Mouse (Mus musculus): Measurements from ENCODE around the gene Kcna7. TPM values are rescaled to one million over a fixed set of nuclear protein-coding genes. Genes with fewer than 3 reads are reported as not detected.

Kcna7 gene
- polyA plus RNA-seq, 1 experiment from 2014 or later, result 0.05 TPM

GRCm38 (mm10) chr7:45413864-45414739 is 8.6 kb downstream of the Kcna7 start:
- Histone ChIP-seq H3K27me3 (replicated peaks) (peaks cover 100% of the 10 kb centered on the region), H3K9me3 (replicated peaks) (no peaks in the 10 kb centered on the region), H3K4me1 (peaks cover 28% of the 10 kb centered on the region), H3K9ac (peak overlapping the region; percentile 53), H3K4me2 (peak overlapping the region; percentile 75), H3K27ac (peak overlapping the region; percentile 58), H3K4me3 (peak overlapping the region; percentile 55), H3K36me3 (no peaks in the 10 kb centered on the region)
- WGBS (ENCODE audit: insufficient replicate concordance), result 3% methylated on average over 27 of the region's 27 CpGs
- ATAC-seq, result no peak

DNA sequence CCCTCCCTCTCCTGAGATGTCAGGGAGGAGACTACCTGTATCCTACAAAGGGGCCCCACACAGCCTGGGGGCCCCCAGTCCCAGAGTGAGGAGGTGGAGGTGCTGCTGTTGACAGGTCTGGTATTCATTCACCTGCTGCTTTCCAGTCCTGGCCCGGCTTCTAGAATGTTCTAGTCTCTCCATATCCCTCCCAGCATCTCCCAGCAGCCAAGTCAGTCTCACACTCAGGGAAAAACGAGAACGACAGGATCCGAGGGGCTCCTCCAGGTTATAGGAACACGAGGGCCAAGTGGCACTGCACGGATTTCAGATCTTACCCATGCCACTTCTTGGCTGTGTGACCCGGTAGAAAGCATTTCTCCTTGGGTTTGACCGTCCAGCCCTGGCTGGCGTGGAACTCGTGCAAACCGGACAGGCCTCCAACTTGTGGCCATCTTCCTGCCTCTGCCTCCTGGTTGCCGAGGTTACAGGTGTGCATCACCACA is 9.3 kb downstream of the Kcna7 start:
- H3K4me3 ChIP-seq, result no peak overlapping the region
- no peak for ATAC-seq
- H3K9ac ChIP-seq, result no peak overlapping the region
- H3K27me3 ChIP-seq (replicated peaks), result peaks cover 100% of the 10 kb centered on the region
- WGBS (ENCODE audit: insufficient replicate concordance), result 29% methylated on average over 12 of the region's 12 CpGs
- H3K9me3 ChIP-seq (replicated peaks), result no peaks in the 10 kb centered on the region
- H3K4me2 ChIP-seq, result no peak overlapping the region
- no peaks in the 10 kb centered on the region for H3K36me3 ChIP-seq
- peaks cover 28% of the 10 kb centered on the region for H3K4me1 ChIP-seq
- no peak overlapping the region for H3K27ac ChIP-seq

DNA sequence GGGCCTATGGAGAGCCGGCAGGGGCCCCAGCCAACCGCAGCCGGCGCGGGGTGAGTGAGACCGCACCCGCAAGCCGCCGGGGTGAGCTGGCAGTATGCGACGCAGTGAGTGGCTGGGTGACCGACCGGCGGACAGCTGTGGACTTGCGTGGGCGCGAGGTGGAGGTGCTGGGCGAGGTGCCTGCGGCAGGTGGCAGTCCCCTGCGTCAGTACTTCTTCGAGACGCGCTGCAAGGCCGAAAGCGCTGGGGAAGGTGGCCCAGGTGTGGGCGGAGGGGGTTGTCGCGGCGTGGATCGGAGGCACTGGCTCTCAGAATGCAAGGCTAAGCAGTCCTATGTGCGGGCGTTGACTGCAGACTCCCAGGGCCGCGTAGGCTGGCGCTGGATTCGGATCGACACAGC is 10.2 kb downstream of the Kcna7 start:
- ATAC-seq, result no peak
- 0 out of 2 replicates have a peak overlapping the region, but pooled peaks have one; percentile 36 for H3K9ac ChIP-seq
- H3K9me3 ChIP-seq (replicated peaks), result no peaks in the 10 kb centered on the region
- H3K4me1 ChIP-seq, result peaks cover 30% of the 10 kb centered on the region
- 11% methylated on average over 37 of the region's 37 CpGs for WGBS (ENCODE audit: insufficient replicate concordance)
- peak overlapping the region; percentile 12; the same call in 1 of the 2 replicates for H3K4me3 ChIP-seq
- H3K4me2 ChIP-seq, result peak overlapping the region; percentile 34; the same call in 1 of the 2 replicates
- peaks cover 100% of the 10 kb centered on the region for H3K27me3 ChIP-seq (replicated peaks)
- H3K36me3 ChIP-seq, result peaks cover under 1% of the 10 kb centered on the region; the same call in 1 of the 2 replicates
- no peak overlapping the region for H3K27ac ChIP-seq

GRCm38 (mm10) chr7:45417962-45418492 is 12.6 kb downstream of the Kcna7 start:
- Histone ChIP-seq H3K27ac (no peak overlapping the region), H3K4me1 (peaks cover 30% of the 10 kb centered on the region)
- ATAC-seq, result no peak

GRCm38 (mm10) chr7:45419859-45420614 is 14.6 kb downstream of the Kcna7 start:
- no peak overlapping the region for H3K4me3 ChIP-seq
- H3K27ac ChIP-seq, result no peak overlapping the region
- no peak overlapping the region for H3K4me2 ChIP-seq
- H3K9ac ChIP-seq, result no peak overlapping the region
- WGBS (ENCODE audit: insufficient replicate concordance), result 33% methylated on average over 27 of the region's 27 CpGs
- no peak for ATAC-seq
- peaks cover 44% of the 10 kb centered on the region for H3K36me3 ChIP-seq
- H3K4me1 ChIP-seq, result peaks cover 11% of the 10 kb centered on the region
- H3K9me3 ChIP-seq (replicated peaks), result no peaks in the 10 kb centered on the region
- peaks cover 72% of the 10 kb centered on the region for H3K27me3 ChIP-seq (replicated peaks)

More at GRCm38 (mm10) chr7:45417962-45418492, 12.6 kb downstream of the Kcna7 start:
- H3K9me3 ChIP-seq (replicated peaks), result no peaks in the 10 kb centered on the region
- no peak overlapping the region for H3K4me3 ChIP-seq
- peaks cover 92% of the 10 kb centered on the region for H3K27me3 ChIP-seq (replicated peaks)
- no peak overlapping the region for H3K9ac ChIP-seq
- no peak overlapping the region for H3K4me2 ChIP-seq
- H3K36me3 ChIP-seq, result peaks cover 24% of the 10 kb centered on the region
- WGBS (ENCODE audit: insufficient replicate concordance), result 10% methylated on average over 13 of the region's 13 CpGs

GRCm38 (mm10) chr7:45420615-45420919 is 15.1 kb downstream of the Kcna7 start, which contains the start of gene Lhb:
Gene Lhb, plus strand, starts transcription at chr7:45420820.
- WGBS (ENCODE audit: insufficient replicate concordance), result 60% methylated on average over 6 of the region's 6 CpGs
- no peak within 1 kb of the TSS for H3K4me2 ChIP-seq
- no peaks in the 10 kb centered on the region for H3K9me3 ChIP-seq (replicated peaks)
- no peak for ATAC-seq
- peaks cover 66% of the 10 kb centered on the region for H3K27me3 ChIP-seq (replicated peaks)
- H3K9ac ChIP-seq, result no peak within 1 kb of the TSS
- peaks cover 6% of the 10 kb centered on the region for H3K4me1 ChIP-seq
- H3K4me3 ChIP-seq, result no peak within 1 kb of the TSS
- peaks cover 50% of the 10 kb centered on the region for H3K36me3 ChIP-seq
- no peak within 1 kb of the TSS for H3K27ac ChIP-seq

DNA sequence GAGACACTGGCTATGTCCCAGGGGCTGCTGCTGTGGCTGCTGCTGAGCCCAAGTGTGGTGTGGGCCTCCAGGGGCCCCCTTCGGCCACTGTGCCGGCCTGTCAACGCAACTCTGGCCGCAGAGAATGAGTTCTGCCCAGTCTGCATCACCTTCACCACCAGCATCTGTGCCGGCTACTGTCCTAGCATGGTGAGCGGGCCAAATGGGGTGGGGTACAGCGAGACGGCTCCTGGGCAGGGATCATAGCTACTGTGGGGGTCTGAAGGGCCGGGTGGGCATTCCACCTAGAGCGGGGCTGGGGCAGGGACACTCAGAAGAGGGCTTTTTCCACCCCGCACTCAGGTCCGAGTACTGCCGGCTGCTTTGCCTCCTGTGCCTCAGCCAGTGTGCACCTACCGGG is 15.7 kb downstream of the Kcna7 start:
- Histone ChIP-seq H3K4me1 (0 out of 2 replicates have a peak, but pooled peaks cover 3% of the 10 kb centered on the region), H3K27me3 (replicated peaks) (peaks cover 60% of the 10 kb centered on the region), H3K9me3 (replicated peaks) (no peaks in the 10 kb centered on the region), H3K4me2 (no peak overlapping the region), H3K4me3 (no peak overlapping the region), H3K9ac (no peak overlapping the region), H3K36me3 (peaks cover 56% of the 10 kb centered on the region), H3K27ac (no peak overlapping the region)
- ATAC-seq, result no peak
- 83% methylated on average over 14 of the region's 14 CpGs for WGBS (ENCODE audit: insufficient replicate concordance)

GRCm38 (mm10) chr7:45426556-45426955 is 21.1 kb downstream of the Kcna7 start:
- WGBS (ENCODE audit: insufficient replicate concordance), result 86% methylated on average over 8 of the region's 8 CpGs
- H3K4me1 ChIP-seq, result no peaks in the 10 kb centered on the region; the same call in 1 of the 2 replicates
- no peak overlapping the region for H3K27ac ChIP-seq
- H3K36me3 ChIP-seq, result peaks cover 100% of the 10 kb centered on the region
- peaks cover 6% of the 10 kb centered on the region for H3K27me3 ChIP-seq (replicated peaks)
- no peak for ATAC-seq
- H3K4me2 ChIP-seq, result no peak overlapping the region
- H3K9me3 ChIP-seq (replicated peaks), result no peaks in the 10 kb centered on the region
- H3K4me3 ChIP-seq, result no peak overlapping the region
- H3K9ac ChIP-seq, result no peak overlapping the region

GRCm38 (mm10) chr7:45433835-45434202 is 28.4 kb downstream of the Kcna7 start:
- H3K4me2 ChIP-seq, result peak overlapping the region; percentile 91
- no peaks in the 10 kb centered on the region for H3K9me3 ChIP-seq (replicated peaks)
- ATAC-seq, result no peak
- H3K27me3 ChIP-seq (replicated peaks), result no peaks in the 10 kb centered on the region
- peaks cover 37% of the 10 kb centered on the region for H3K36me3 ChIP-seq
- 0% methylated on average over 7 of the region's 7 CpGs for WGBS (ENCODE audit: insufficient replicate concordance)
- H3K9ac ChIP-seq, result peak overlapping the region; percentile 87
- peaks cover 50% of the 10 kb centered on the region for H3K4me1 ChIP-seq
- peak overlapping the region; percentile 72 for H3K4me3 ChIP-seq
- H3K27ac ChIP-seq, result peak overlapping the region; percentile 88

- Histone ChIP-seq H3K27ac (peak within 1 kb of the TSS; percentile 88), H3K36me3 (peaks cover 31% of the 10 kb centered on the region), H3K4me1 (peaks cover 50% of the 10 kb centered on the region), H3K4me3 (peak within 1 kb of the TSS; percentile 72), H3K9me3 (replicated peaks) (no peaks in the 10 kb centered on the region), H3K27me3 (replicated peaks) (no peaks in the 10 kb centered on the region), H3K4me2 (peak within 1 kb of the TSS; percentile 91), H3K9ac (peak within 1 kb of the TSS; percentile 87)
- under 1% methylated on average over 45 of the region's 45 CpGs for WGBS (ENCODE audit: insufficient replicate concordance)
- peak; percentile 94 for ATAC-seq
These were observed 29.0 kb downstream of the Kcna7 start, which contains the start of gene Gys1 for GRCm38 (mm10) chr7:45434203-45435015. Gene Gys1, plus strand, starts transcription at chr7:45434844.

DNA sequence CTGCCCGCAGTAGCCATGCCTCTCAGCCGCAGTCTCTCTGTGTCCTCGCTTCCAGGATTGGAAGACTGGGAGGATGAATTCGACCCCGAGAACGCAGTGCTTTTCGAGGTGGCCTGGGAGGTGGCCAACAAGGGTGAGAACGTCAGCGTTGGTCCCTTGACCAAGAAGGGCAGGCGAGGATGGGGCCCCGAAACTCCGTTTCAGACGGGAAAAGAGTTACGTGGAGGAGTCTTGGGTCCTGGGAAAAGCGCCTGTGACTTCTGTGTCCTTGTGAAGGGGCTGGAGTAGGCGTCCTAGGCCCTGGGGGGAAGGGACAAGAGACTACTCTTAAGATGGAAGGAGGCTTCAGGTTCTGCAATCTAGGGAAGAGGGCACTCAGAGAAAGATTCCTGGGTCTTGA is 29.6 kb downstream of the Kcna7 start:
- Histone ChIP-seq H3K4me2 (peak overlapping the region; percentile 91), H3K27ac (peak overlapping the region; percentile 64), H3K4me3 (peak overlapping the region; percentile 72), H3K27me3 (replicated peaks) (no peaks in the 10 kb centered on the region), H3K9me3 (replicated peaks) (no peaks in the 10 kb centered on the region), H3K9ac (peak overlapping the region; percentile 75), H3K4me1 (peaks cover 50% of the 10 kb centered on the region), H3K36me3 (peaks cover 29% of the 10 kb centered on the region)
- no peak for ATAC-seq
- 8% methylated on average over 16 of the region's 16 CpGs for WGBS (ENCODE audit: insufficient replicate concordance)
